Mouse (Mus musculus): ENCODE measurements at regions not wholly inside any gene's neighbourhood (a gene's known extent, or its start where the extent isn't known, plus 50 kb on each side); places are given as distances from the start of the nearest gene placed in this dataset.

DNA sequence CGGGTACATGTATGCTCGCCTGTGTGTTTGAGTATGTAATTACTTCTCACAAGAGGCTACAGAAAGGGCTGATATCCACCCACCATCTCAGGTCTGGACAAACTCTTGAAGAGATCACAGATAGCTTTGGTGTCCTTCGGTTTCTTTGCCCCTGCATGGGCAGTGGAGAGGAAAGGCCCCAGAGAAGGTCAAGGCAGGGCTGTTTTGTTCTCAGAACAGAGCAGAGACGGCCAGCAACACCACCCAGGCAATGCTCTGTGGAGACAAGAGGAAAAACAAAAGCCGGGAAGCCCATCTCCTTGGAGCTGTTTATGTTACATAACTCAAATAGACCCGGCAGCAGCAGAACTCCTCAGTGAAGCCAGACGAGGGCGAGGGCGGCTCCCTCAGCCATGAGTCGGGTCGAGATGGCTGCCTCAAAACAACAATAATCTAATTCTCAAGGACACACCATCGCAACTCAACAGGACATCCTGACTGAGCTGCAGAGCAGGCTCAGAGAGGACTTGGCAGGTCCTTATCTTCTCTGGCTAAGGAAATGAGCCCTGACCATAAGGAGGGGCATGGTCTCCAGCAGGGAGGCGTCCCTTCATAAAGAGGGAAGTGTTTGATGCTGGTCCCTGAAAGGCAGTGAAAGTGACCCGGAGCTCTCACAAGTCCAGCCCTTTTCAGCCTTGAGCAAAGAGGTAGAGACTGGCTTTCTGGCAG is 52.2 kb upstream of the Tarbp1 start:
- ATAC-seq (ENCODE audit: insufficient number of reproducible peaks, low FRiP score, low TSS enrichment, low read depth) (no peak), DNase-seq (ENCODE audit: low spot score) (no peak)
- Histone ChIP-seq H3K9ac (ENCODE audit: low read length) (no peak overlapping the region), H3K9me3 (ENCODE audit: control insufficient read depth, low read length) (no peaks in the 10 kb centered on the region), H3K27ac (replicated peaks; ENCODE audit: low read depth, low read length) (no peak overlapping the region), H3K4me2 (ENCODE audit: low read depth, severe bottlenecking) (no peak overlapping the region), H3K36me3 (ENCODE audit: control insufficient read depth, insufficient read depth, low read length) (no peaks in the 10 kb centered on the region), H3K27me3 (ENCODE audit: control insufficient read depth, insufficient read depth, low read length) (no peaks in the 10 kb centered on the region), H3K4me1 (ENCODE audit: control insufficient read depth, insufficient read depth, low read length) (no peaks in the 10 kb centered on the region), H3K4me3 (ENCODE audit: low read depth, low read length) (no peak overlapping the region)
- WGBS = 57% methylated on average over 14 of the region's 14 CpGs

DNA sequence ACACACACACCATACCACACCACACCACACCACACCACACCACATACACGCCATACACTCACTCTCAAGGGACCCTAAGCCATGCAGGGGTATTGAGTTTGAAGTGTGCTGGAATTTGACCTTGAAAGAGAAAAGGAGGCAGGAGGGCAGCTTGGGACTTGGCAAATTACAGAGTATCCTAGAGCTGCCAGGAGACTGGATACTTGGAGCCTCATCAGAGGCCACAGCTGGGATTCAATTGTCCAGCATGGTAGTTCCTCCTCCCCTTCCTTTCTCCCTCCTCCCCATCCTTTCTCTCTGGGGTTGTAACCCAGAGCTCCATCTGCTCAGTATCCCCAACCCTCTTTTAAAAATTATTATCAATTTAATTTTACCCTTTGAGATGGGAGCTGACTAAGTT is 50.7 kb upstream of the Tarbp1 start:
- no peaks in the 10 kb centered on the region for H3K9me3 ChIP-seq (ENCODE audit: control insufficient read depth, low read length)
- DNase-seq (ENCODE audit: low spot score) = no peak
- no peak overlapping the region for H3K27ac ChIP-seq (replicated peaks; ENCODE audit: low read depth, low read length)
- WGBS = 79% methylated on average over 1 of the region's 1 CpGs
- H3K9ac ChIP-seq (ENCODE audit: low read length) = no peak overlapping the region
- no peaks in the 10 kb centered on the region for H3K4me1 ChIP-seq (ENCODE audit: control insufficient read depth, insufficient read depth, low read length)
- no peaks in the 10 kb centered on the region for H3K36me3 ChIP-seq (ENCODE audit: control insufficient read depth, insufficient read depth, low read length)
- H3K27me3 ChIP-seq (ENCODE audit: control insufficient read depth, insufficient read depth, low read length) = no peaks in the 10 kb centered on the region
- H3K4me3 ChIP-seq (ENCODE audit: low read depth, low read length) = no peak overlapping the region
- ATAC-seq (ENCODE audit: insufficient number of reproducible peaks, low FRiP score, low TSS enrichment, low read depth) = no peak
- no peak overlapping the region for H3K4me2 ChIP-seq (ENCODE audit: low read depth, severe bottlenecking)

All from limb, embryonic 11.5 days (tissue).